Mouse (Mus musculus): Measurements from ENCODE around the gene Flot1.

Gene Flot1

GRCm38 (mm10) chr17:35810900-35811648 lies 12.0 kb upstream of the Flot1 start:
- no peak for DNase-seq (ENCODE audit: low spot score)

GRCm38 (mm10) chr17:35812307-35812706 lies 10.7 kb upstream of the Flot1 start:
- no peak for DNase-seq (ENCODE audit: low spot score)

- DNase-seq (ENCODE audit: low spot score) = no peak
These were observed 10.3 kb upstream of the Flot1 start for GRCm38 (mm10) chr17:35812736-35813135.

DNA sequence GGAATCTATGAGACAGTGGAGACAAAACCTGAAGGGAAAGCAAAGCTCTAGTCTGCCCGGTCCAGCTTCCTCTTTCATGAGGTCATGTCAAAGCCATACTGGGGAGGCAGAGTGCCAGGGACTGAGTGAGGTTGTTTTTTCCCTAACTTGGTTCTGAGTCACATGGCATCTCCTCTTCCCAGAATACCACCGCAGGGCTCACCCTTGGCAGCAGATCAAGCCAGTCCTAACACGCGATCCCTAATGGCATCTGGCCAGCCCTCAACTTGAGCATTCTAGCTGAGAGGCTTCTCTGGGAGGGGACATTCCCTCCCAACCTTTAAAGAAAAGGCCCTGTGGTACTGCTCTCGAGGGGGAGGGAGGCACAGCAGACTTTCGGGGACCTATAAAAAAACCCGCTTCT lies 9.8 kb upstream of the Flot1 start:
- peak; percentile 95 for DNase-seq (ENCODE audit: low spot score)

DNA sequence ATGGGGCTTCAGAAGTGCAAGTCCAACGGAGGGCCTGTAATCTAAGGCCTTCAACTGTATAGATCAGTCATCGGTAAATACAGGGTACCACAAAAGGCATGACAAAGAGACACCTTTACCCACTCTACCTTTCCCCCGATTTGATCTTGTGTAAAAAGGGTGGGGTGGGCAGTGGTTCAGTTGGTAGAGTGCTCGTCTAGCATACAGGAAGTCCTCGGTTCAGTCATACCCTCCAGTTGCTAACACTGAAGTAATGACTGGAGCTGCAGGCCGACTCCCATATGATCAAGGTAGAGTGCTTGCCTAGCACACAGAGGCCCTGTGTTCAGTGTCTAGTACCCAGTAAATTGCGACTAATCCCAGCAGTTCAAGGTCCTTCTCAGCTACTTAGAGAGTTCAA lies 9.4 kb upstream of the Flot1 start:
- no peak for DNase-seq (ENCODE audit: low spot score)

- no peak for DNase-seq (ENCODE audit: low spot score)
These were observed 8.4 kb upstream of the Flot1 start for GRCm38 (mm10) chr17:35814678-35815077.

DNA sequence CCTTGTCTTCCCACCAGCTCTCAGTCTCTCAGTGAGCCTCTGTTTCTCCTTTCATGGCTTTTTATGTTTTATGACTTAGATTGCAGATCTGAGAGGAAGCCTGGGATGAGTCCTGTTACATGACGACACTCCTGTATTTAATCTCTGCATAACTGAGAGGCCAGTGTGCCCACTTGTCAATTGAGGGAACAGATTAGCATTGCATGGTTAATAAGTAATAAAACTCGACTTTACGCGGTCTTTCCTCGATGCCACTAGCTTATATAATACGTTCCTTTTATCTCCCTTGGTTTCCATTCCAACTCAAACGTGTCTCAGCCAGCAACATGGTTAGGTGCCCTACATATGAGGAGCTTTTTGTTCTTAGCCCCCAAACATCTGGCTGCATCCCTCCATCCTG lies 7.2 kb upstream of the Flot1 start:
- no peak for DNase-seq (ENCODE audit: low spot score)

GRCm38 (mm10) chr17:35816686-35817085 lies 6.3 kb upstream of the Flot1 start:
- DNase-seq (ENCODE audit: low spot score) = no peak

DNA sequence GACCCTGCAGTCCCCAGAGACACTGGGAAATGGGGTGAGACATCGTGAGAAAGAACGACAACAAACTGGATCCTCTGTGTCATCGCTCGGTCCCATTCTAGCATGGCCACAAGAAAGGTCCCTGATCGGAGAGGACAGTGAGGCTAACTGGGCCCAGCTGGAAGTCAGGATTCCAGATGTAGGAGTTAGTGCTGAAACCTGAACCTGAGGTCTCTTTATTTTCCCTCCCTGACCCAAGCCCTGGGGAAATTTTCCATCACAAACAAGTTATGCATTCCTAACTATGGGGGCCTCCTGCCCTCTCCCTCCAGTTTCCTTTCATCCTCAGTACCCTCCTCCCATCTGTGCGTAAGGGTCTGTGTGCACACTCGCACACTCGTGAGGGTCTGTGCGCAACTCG lies 5.8 kb upstream of the Flot1 start:
- DNase-seq (ENCODE audit: low spot score) = no peak

GRCm38 (mm10) chr17:35820111-35820510 lies 2.9 kb upstream of the Flot1 start:
- DNase-seq (ENCODE audit: low spot score) = no peak

GRCm38 (mm10) chr17:35821439-35822430 lies 1.3 kb upstream of the Flot1 start, which contains the start of gene Ier3:
Gene Ier3, plus strand, starts transcription at chr17:35821684.
- DNase-seq (ENCODE audit: low spot score) = peak; percentile 88

DNA sequence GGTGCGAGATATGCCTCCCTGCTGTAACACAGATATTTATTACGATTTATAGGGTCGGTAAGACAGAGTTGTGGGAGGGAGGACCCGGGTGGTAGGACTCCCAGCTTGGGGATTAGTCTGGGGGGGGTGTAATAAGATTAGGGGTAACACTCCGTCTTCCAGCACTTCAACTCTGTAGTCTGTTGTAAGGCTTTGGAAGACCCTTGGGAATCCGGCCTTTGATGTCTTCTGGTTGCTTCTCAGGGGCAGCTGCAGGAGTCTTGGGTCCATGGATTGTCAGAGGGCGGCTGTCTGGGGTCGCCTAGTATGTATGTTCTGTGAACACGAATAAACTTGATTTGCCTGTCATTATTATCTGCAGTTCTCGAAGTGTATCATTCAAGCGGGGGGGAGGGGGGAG lies 466 bp upstream of the Flot1 start:
- DNase-seq (ENCODE audit: low spot score) = no peak

DNA sequence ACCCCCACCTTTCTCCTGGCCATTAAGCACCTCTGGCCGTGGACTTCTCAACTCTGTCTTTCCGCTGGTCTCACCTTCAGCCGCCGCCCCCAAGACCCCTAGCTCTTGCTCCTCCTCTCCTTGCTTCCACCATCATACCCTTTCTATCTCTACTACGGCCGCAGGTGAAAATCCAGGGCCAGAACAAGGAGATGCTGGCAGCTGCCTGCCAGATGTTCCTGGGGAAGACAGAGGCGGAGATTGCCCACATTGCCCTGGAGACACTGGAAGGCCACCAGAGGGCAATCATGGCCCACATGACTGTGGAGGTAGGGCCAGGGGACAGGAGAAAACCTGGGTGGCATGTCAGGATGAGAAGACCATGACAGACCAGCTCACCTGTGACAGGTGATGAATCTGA lies 1.4 kb downstream of the Flot1 start:
- DNase-seq (ENCODE audit: low spot score) = no peak

GRCm38 (mm10) chr17:35825109-35825850 lies 2.2 kb downstream of the Flot1 start:
- no peak for DNase-seq (ENCODE audit: low spot score)

- DNase-seq (ENCODE audit: low spot score) = peak; percentile 78
These were observed 6.7 kb downstream of the Flot1 start for GRCm38 (mm10) chr17:35829737-35830136.

DNA sequence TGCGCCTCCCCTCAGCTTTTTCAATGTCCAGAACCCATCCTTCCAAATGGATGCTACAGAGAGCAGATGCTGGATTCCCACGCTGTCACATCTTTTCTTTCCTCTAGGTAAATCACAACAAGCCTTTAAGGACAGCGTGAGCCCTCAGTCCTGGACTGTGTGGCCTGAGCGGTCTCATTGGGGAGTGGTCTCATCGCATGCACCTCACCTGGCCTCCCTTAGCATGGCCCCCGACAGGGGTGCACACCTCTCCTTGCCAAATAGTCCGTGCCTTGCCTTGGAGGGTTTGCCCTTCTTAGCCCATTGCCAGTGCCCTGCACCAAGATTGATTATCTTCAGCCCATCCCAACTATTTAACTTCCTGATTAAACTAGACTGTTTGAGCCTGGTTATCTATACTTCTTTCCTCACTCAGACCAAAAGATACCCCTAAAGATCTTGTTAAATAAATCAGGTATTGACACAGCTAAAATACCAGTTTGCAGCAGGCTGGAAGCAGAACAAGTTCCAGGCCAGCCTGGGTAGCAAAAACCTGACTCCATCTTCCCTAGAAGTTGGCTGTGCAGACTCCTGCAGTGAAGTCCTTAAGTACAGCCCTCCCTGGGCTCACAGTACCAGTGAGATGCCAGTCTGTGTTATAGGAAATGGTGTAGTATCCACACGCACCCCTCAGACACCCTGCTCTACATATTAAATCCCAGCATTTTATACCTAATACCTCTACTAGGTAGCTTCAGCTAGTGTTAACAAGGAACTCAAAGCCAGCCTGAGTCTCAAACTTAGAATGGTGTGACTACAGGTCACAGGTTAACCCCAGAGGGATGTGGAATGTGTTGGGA lies 9.6 kb downstream of the Flot1 start:
- no peak for DNase-seq (ENCODE audit: low spot score)

- no peak for DNase-seq (ENCODE audit: low spot score)
These were observed 10.3 kb downstream of the Flot1 start for GRCm38 (mm10) chr17:35833239-35833751.

DNA sequence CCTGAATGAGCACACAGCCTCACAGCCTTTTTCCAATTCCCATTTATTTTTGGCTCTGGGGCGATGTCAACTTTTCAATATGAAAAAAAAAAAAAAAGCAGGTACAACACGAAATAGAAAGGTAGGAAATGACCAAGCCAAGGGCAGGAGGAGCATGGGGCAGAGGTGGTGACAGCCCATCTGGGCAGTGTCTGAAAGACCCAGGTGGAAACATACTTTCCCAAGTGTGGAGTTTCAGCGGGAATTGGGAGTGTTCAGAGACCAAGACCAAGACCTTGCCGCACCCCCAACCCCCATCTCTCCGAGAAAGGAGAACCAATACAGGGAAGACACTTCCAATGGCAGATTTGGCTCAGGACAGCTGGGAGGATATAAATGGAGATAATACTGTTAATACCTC lies 10.9 kb downstream of the Flot1 start:
- no peak for DNase-seq (ENCODE audit: low spot score)

DNA sequence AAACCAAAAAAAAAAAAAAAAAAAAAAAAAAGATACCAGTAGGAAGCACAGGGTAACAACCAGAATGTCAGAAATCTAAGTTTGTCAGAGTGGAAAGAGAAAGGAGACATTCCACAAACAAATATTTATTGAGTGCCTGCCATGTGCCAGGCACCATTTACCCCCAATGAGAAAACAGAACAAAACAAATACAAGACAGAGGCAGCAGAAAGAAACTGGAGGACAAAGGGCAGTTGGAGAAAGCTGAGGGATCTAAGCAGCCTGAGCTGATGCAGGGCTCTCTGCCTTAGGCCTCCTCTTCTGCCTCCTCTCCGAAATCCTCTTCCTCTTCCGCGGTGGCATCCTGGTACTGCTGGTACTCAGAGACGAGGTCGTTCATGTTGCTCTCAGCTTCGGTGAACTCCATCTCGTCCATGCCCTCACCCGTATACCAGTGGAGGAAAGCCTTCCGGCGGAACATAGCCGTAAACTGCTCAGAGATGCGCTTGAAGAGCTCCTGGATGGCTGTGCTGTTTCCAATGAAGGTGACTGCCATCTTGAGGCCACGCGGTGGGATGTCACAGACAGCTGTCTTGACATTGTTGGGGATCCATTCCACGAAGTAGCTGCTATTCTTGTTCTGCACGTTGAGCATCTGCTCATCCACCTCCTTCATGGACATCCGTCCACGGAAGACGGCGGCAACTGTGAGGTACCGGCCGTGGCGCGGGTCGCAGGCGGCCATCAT lies 11.8 kb downstream of the Flot1 start:
- no peak for DNase-seq (ENCODE audit: low spot score)

- no peak for DNase-seq (ENCODE audit: low spot score)
These were observed 12.6 kb downstream of the Flot1 start for GRCm38 (mm10) chr17:35835424-35836140.

Measured in urinary bladder, postnatal 25 days (tissue).